Mouse (Mus musculus): ENCODE measurements at regions not wholly inside any gene's neighbourhood (a gene's known extent, or its start where the extent isn't known, plus 50 kb on each side); places are given as distances from the start of the nearest gene placed in this dataset.

- TF ChIP-seq TAL1 (IDR thresholded peaks at IDR 0.05; ENCODE audit: low read length) (no peak), POLR2A (IDR thresholded peaks at IDR 0.05; ENCODE audit: control insufficient read depth in 1 of 2, insufficient read depth in 1 of 2, low read depth in 1 of 2, low read length in 2 of 2, poor library complexity in 1 of 2) (no peak), ZMIZ1 (IDR thresholded peaks at IDR 0.05; ENCODE audit: low read depth, low read length) (no peak), CTCF (IDR thresholded peaks at IDR 0.05 in 2 of 3, conservative IDR thresholded peaks at IDR 0.05 in 1 of 3; ENCODE audit: control insufficient read depth in 1 of 3, insufficient read depth in 1 of 3, low read depth in 2 of 3, low read length in 3 of 3, poor library complexity in 1 of 3, severe bottlenecking in 1 of 3) (no peak), GATA1 (IDR thresholded peaks at IDR 0.05; ENCODE audit: low read depth, low read length) (no peak), MAX (IDR thresholded peaks at IDR 0.05; ENCODE audit: low read length) (no peak), CHD2 (IDR thresholded peaks at IDR 0.05; ENCODE audit: low read length) (no peak), TBP (IDR thresholded peaks at IDR 0.05; ENCODE audit: low read depth, low read length) (no peak), ZC3H11A (IDR thresholded peaks at IDR 0.05; ENCODE audit: low read depth, low read length) (no peak)
Measured at GRCm38 (mm10) chr16:69991907-69992470, 128.4 kb upstream of the Speer2 start.

All from MEL (cell line).